Mouse (Mus musculus) monocyte, adult 5-6 weeks (primary cell): Measurements from ENCODE around the gene Igf1. TPM values are rescaled to one million over a fixed set of nuclear protein-coding genes. Genes with fewer than 3 reads are reported as not detected.

Experiments used
- ATAC-seq: fragments of 153-309, 156-312 bp; replicated peaks from 2 replicates; pipeline ENCODE4 v1.8.0; 2017; ENCODE audit warnings: mild to moderate bottlenecking; ENCODE audit not compliant: low TSS enrichment, insufficient number of reproducible peaks, severe bottlenecking, poor library complexity, low FRiP score
- total RNA-seq: library from RNA; stranded (forward); fragments of 200-1000, 200-491, 200-594 nt; gene quantifications from 3 replicates; pipeline ENCODE4 v1.2.3, GENCODE M21; 2017

Gene Igf1
- total RNA-seq, 1 experiment from 2014 or later, result not detected

GRCm38 (mm10) chr10:87858939-87859338 lies 874 bp downstream of the Igf1 start:
- ATAC-seq, result no peak

- ATAC-seq, result no peak
Measured at GRCm38 (mm10) chr10:87859453-87859852, 1.4 kb downstream of the Igf1 start.

- no peak for ATAC-seq
Measured at GRCm38 (mm10) chr10:87860181-87861103, 2.4 kb downstream of the Igf1 start.

GRCm38 (mm10) chr10:87861104-87861455 lies 3.0 kb downstream of the Igf1 start:
- ATAC-seq, result no peak

- ATAC-seq, result no peak
Measured at GRCm38 (mm10) chr10:87862899-87863298, 4.8 kb downstream of the Igf1 start.

- ATAC-seq, result no peak
Measured at GRCm38 (mm10) chr10:87863326-87863725, 5.3 kb downstream of the Igf1 start.

GRCm38 (mm10) chr10:87865712-87866111 lies 7.6 kb downstream of the Igf1 start:
- ATAC-seq, result no peak

GRCm38 (mm10) chr10:87866448-87866847 lies 8.4 kb downstream of the Igf1 start:
- ATAC-seq, result no peak

- ATAC-seq, result no peak
Measured at GRCm38 (mm10) chr10:87867217-87867616, 9.2 kb downstream of the Igf1 start.

- no peak for ATAC-seq
Measured at GRCm38 (mm10) chr10:87867631-87868030, 9.6 kb downstream of the Igf1 start.

GRCm38 (mm10) chr10:87868349-87869053 lies 10.4 kb downstream of the Igf1 start:
- no peak for ATAC-seq

- no peak for ATAC-seq
Measured at GRCm38 (mm10) chr10:87869151-87869550, 11.1 kb downstream of the Igf1 start.

- no peak for ATAC-seq
Measured at GRCm38 (mm10) chr10:87869691-87870090, 11.6 kb downstream of the Igf1 start.

GRCm38 (mm10) chr10:87871863-87872647 lies 14.0 kb downstream of the Igf1 start:
- no peak for ATAC-seq

GRCm38 (mm10) chr10:87872854-87873253 lies 14.8 kb downstream of the Igf1 start:
- ATAC-seq, result no peak

GRCm38 (mm10) chr10:87873516-87873915 lies 15.5 kb downstream of the Igf1 start:
- no peak for ATAC-seq

- no peak for ATAC-seq
Measured at GRCm38 (mm10) chr10:87880071-87880785, 22.2 kb downstream of the Igf1 start.

- ATAC-seq, result no peak
Measured at GRCm38 (mm10) chr10:87885326-87886040, 27.4 kb downstream of the Igf1 start.
